Mouse (Mus musculus): ENCODE measurements at regions not wholly inside any gene's neighbourhood (a gene's known extent, or its start where the extent isn't known, plus 50 kb on each side); places are given as distances from the start of the nearest gene placed in this dataset.

GRCm38 (mm10) chr7:98768460-98768859 lies 65.6 kb downstream of the Thap12 start:
- in situ Hi-C loops (cut with MboI; ENCODE audit: unreplicated experiment in 2 of 2): no loop called here

- in situ Hi-C loops (cut with MboI; ENCODE audit: unreplicated experiment in 2 of 2): no loop called here
Measured at GRCm38 (mm10) chr7:98769111-98769734, 65.7 kb upstream of the Wnt11 start.

GRCm38 (mm10) chr7:98770257-98770890 lies 64.5 kb upstream of the Wnt11 start:
- in situ Hi-C loops (cut with MboI; ENCODE audit: unreplicated experiment in 2 of 2): no loop called here

GRCm38 (mm10) chr7:98771134-98771775 lies 63.7 kb upstream of the Wnt11 start:
- in situ Hi-C loops (cut with MboI; ENCODE audit: unreplicated experiment in 2 of 2): no loop called here

GRCm38 (mm10) chr7:98774597-98774996 lies 60.3 kb upstream of the Wnt11 start:
- in situ Hi-C loops (cut with MboI; ENCODE audit: unreplicated experiment in 2 of 2): no loop called here

- in situ Hi-C loops (cut with MboI; ENCODE audit: unreplicated experiment in 2 of 2): loop anchor here (5.0 kb wide), 2 partner anchors 57 to 62 kb away; partner anchors contain the start of gene Wnt11 (in 1 of the 2)
Measured at GRCm38 (mm10) chr7:98775031-98775430, 59.9 kb upstream of the Wnt11 start.

- in situ Hi-C loops (cut with MboI; ENCODE audit: unreplicated experiment in 2 of 2): loop anchor here (5.0 kb wide), 2 partner anchors 55 to 60 kb away; partner anchors contain the start of gene Wnt11 (in 1 of the 2)
Measured at GRCm38 (mm10) chr7:98777304-98777849, 57.5 kb upstream of the Wnt11 start.

- in situ Hi-C loops (cut with MboI; ENCODE audit: unreplicated experiment in 2 of 2): loop anchor here (5.0 kb wide), 2 partner anchors 53 to 58 kb away; partner anchors contain the start of gene Wnt11 (in 1 of the 2)
Measured at GRCm38 (mm10) chr7:98778929-98779328, 56.0 kb upstream of the Wnt11 start.

GRCm38 (mm10) chr7:98783521-98783920 lies 51.4 kb upstream of the Wnt11 start:
- in situ Hi-C loops (cut with MboI; ENCODE audit: unreplicated experiment in 2 of 2): no loop called here

GRCm38 (mm10) chr7:98783954-98784353 lies 51.0 kb upstream of the Wnt11 start:
- in situ Hi-C loops (cut with MboI; ENCODE audit: unreplicated experiment in 2 of 2): no loop called here

- in situ Hi-C loops (cut with MboI; ENCODE audit: unreplicated experiment in 2 of 2): no loop called here
Measured at GRCm38 (mm10) chr7:98784369-98784931, 50.5 kb upstream of the Wnt11 start.

Data from v-Abl transformed pro-B cells (cell line).